Mouse (Mus musculus) left cerebral cortex, adult 11 months (tissue): ENCODE data around the gene Dapk1.

ENCODE experiments used
- DNase-seq: peaks from one replicate; pipeline ENCODE4 v3.0.0; 2022; ENCODE audit warnings: low spot score

The Dapk1 gene

GRCm38 (mm10) chr13:60740248-60740647 lies 138.5 kb downstream of the Dapk1 start:
- DNase-seq, result no peak

- no peak for DNase-seq
Measured at GRCm38 (mm10) chr13:60742611-60743010, 140.9 kb downstream of the Dapk1 start.

- DNase-seq, result no peak
Measured at GRCm38 (mm10) chr13:60743381-60744077, 141.8 kb downstream of the Dapk1 start.

- peak; percentile 51 for DNase-seq
Measured at GRCm38 (mm10) chr13:60744078-60744460, 142.3 kb downstream of the Dapk1 start.

- DNase-seq, result no peak
Measured at GRCm38 (mm10) chr13:60744736-60745135, 143.0 kb downstream of the Dapk1 start.

- DNase-seq, result no peak
Measured at GRCm38 (mm10) chr13:60745358-60745757, 143.6 kb downstream of the Dapk1 start.

- DNase-seq, result no peak
Measured at GRCm38 (mm10) chr13:60746271-60746670, 144.5 kb downstream of the Dapk1 start.

- no peak for DNase-seq
Measured at GRCm38 (mm10) chr13:60747201-60747600, 145.5 kb downstream of the Dapk1 start.

- no peak for DNase-seq
Measured at GRCm38 (mm10) chr13:60748556-60748955, 146.8 kb downstream of the Dapk1 start.

GRCm38 (mm10) chr13:60750930-60751329 lies 149.2 kb downstream of the Dapk1 start:
- DNase-seq, result no peak

- no peak for DNase-seq
Measured at GRCm38 (mm10) chr13:60753216-60753615, 151.5 kb downstream of the Dapk1 start.

GRCm38 (mm10) chr13:60755251-60755650 lies 153.5 kb downstream of the Dapk1 start:
- DNase-seq, result no peak

- DNase-seq, result no peak
Measured at GRCm38 (mm10) chr13:60757292-60757691, 155.5 kb downstream of the Dapk1 start.

GRCm38 (mm10) chr13:60759136-60759535 lies 157.4 kb downstream of the Dapk1 start:
- no peak for DNase-seq

- DNase-seq, result no peak
Measured at GRCm38 (mm10) chr13:60760392-60760791, 158.6 kb downstream of the Dapk1 start.

- no peak for DNase-seq
Measured at GRCm38 (mm10) chr13:60761161-60761560, 159.4 kb downstream of the Dapk1 start.

GRCm38 (mm10) chr13:60780534-60780933 lies 178.8 kb downstream of the Dapk1 start:
- no peak for DNase-seq

GRCm38 (mm10) chr13:60783301-60783700 lies 181.6 kb downstream of the Dapk1 start:
- DNase-seq, result no peak

- no peak for DNase-seq
Measured at GRCm38 (mm10) chr13:60786264-60786663, 184.5 kb downstream of the Dapk1 start, which contains the start of gene BC051665. Gene BC051665 (minus strand): TSS chr13:60786364.

- no peak for DNase-seq
Measured at GRCm38 (mm10) chr13:60789466-60789865, 187.7 kb downstream of the Dapk1 start.

- no peak for DNase-seq
Measured at GRCm38 (mm10) chr13:60802749-60803148, 201.0 kb downstream of the Dapk1 start, which contains the start of gene Ctsll3. Gene Ctsll3 (minus strand): TSS chr13:60802849.

- DNase-seq, result no peak
Measured at GRCm38 (mm10) chr13:60809690-60810089, 207.9 kb downstream of the Dapk1 start.

- DNase-seq, result no peak
Measured at GRCm38 (mm10) chr13:60812768-60813167, 211.0 kb downstream of the Dapk1 start.
